Mouse (Mus musculus) kidney, postnatal 10 days (tissue): ENCODE measurements at regions not wholly inside any gene's neighbourhood (a gene's known extent, or its start where the extent isn't known, plus 50 kb on each side); places are given as distances from the start of the nearest gene placed in this dataset.

Experiments
- DNase-seq: peaks from one replicate; pipeline ENCODE4 v3.0.0; 2021; ENCODE audit warnings: mixed read lengths

DNA sequence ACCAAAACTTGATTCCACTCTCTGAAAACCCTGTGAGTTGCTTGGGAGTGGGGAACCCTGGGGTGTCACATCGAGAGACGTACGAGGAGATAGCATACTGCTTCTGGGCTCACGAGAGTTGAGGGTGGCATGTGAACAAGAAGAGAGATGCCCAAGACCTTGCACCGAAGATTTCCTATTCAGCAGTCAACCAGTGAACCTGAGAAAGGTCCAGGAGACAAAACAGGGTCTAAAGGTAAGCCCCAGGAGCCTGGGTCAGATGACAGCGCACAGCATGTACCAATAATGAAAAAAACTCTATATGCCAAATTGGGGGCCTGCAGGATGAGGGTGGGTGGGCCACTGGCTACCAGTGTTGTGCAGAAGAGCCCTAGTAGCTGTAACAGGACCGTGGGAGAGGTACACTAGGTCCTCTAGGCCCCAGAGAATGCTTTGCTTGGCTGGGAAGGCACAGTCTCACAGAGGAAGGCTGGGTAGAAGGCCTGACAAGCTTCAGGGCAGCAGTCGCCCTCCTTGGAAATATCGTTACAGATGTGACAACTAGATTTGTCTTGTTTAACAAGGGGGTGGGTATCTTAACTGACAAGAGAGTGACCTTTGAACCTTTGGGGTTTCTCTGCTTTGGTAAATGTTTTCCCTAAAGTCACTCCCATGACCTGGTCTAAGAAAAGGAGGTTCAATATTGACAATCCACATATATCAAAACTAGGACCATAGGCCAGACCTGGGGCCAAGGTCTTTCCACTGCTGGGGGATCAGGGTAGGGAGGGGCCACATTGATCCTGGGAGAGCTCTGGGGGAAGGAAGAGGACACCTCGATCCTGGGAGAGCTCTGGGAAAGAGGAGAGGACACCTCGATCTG, 93.1 kb downstream of the Zfp706 start:
- no peak for DNase-seq

GRCm38 (mm10) chr15:36913308-36913707, 94.3 kb downstream of the Zfp706 start:
- no peak for DNase-seq

GRCm38 (mm10) chr15:36910272-36910671, 97.3 kb downstream of the Zfp706 start:
- no peak for DNase-seq

DNA sequence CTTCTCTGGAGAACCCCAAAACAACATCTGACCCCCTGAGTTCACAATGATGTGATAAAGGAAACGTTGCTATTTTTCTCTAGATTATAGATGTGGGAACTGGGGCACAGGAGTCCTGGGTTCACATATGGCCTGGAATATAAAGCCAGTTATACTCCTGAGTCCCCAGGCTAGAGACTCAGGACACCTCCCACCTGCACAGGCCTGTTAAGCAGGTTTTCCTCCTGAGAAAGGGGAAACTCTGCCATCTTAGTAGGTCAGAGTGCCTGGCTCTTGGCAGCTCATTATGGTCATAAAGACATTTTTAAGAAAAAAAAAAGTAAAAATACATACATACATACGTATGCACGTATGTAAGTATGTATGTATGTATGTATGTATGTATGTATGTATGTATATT, 98.1 kb downstream of the Zfp706 start:
- no peak for DNase-seq

- DNase-seq, result no peak
Observed at GRCm38 (mm10) chr15:36906789-36907188, 100.8 kb downstream of the Zfp706 start.

GRCm38 (mm10) chr15:36906052-36906451, 101.5 kb downstream of the Zfp706 start:
- DNase-seq, result no peak

- DNase-seq, result no peak
Observed at GRCm38 (mm10) chr15:36903922-36904321, 103.7 kb downstream of the Zfp706 start.

DNA sequence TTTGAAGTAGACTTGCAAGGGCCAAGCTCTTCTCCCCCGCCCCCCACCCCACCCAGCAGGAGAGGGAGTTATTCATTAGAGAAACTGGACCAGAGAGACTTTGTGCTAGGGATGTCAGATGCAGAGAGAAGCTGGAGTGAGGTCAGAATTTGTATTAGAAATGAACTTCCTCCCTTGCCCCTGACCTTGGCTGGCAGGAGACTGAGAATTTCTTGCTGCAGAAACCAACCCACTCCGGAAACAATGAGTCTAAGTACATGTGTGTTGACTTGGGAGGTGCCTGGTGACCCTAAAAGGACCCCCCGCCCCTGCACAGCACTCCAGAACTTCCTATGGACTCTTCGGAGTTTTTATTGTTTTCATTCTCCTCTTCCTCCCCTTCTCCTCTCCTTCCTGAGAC, 104.3 kb downstream of the Zfp706 start:
- DNase-seq, result peak; percentile 50

DNA sequence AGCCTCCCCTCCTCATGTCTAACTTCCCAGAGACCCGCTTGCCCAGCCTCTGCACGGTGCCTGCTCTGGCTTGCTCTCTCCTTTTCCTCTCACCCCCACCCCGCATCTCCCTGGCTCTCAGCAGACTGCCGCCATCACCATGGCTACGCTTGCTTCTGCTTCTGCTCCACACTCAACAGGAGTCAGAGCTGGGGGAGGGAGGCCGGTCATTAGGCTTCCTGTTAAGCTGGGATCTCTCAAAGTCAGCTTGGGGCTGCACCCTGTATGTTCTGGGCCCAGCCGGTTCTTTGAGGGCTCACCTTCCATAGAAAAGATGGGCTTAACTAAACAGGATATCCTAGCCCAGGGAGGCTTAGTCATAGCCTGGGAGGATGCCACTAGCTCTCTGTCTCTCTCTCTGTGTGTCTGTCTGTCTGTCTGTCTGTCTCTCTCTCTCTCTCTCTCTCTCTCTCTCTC, 105.7 kb downstream of the Zfp706 start:
- peak; percentile 63 for DNase-seq

GRCm38 (mm10) chr15:36901350-36901749, 106.2 kb downstream of the Zfp706 start:
- DNase-seq, result no peak

DNA sequence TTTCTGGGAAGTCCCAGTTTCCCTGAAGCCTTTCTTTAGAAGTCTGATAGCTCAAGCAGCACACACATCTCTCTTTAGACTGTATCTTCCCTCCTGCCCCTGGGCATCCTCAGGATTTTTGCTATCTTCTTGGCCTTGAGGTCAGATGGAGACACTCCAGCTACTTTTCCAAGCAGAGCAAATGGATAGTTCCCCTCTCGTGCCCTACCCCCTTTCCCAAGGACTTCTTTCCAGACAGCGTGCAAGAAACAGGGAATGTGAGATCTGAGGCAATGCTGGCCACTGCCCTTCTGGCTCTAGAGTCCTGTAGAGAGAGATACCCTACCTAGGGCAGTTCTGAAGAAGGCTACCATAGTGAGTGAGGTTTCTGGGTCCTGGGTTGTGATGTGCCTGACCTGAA, 106.6 kb downstream of the Zfp706 start:
- DNase-seq, result no peak

DNA sequence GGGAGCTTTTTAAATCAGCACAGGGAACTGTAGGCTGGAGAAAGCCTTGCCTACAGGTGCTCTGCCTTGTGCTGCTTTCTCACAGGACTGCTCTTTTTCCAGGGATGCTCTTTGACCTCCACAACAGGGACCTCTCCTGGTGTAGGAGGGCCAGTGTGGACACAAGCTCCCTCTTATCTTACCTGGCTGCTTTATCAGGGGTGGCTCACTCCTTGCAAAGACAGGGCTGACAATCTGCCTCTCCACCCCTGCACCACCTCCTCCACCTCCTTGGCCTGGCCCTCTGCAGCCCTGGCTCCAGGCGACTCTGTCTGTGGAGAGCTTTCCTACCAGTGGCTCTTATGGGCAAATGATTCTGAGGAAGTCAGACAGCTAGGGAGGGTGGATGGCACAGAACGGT, 107.7 kb downstream of the Zfp706 start:
- DNase-seq, result no peak

DNA sequence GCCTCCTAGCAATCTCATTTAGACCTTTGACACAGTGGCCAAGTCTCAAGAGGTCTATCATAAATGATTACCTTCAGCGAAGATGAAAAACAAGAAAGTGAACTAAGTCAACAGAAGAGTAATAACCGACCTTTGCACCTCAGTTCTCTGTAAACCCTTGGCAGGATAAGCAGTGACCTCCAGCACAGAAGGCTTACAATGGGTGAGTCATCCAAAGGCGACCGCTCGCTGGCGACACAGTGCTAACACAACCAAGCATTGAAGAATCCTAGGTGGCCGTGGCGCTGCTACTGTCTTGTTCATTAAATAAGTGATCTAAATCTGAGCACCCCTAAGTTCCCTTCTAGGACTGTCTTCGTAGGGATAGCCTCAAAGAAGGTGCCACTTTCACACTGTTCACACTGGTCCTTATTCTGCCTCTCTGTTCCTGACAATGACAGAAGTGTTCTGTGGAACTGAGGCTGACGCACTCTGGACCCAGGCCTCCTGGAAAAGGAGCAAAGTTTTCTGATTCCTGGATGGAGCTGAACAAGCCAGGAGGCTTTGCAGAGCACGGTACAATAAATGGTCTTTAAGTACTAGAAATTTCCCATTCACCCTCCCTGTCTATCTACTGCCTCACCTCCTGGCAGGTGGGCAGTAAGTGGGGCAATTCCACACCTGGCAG, 108.6 kb downstream of the Zfp706 start:
- DNase-seq, result peak; percentile 41

DNA sequence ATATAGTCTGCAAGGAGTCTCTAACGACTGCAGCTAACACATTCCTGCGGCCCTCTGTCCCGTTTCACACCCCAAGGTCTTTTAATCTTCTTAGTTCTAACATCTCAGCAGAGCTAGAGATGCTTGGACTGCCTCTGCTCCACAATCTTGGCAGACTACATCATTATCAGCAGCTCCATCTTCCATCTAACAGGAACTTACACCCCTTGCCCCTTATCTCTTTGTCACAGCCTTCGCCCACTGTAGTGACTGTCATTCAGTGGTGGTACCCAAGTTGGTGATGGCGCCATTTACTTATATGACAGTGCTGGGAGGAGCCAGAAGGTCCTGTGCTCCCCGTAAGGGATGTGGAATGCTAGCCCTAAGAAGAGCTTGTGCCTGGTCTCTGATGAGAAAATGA, 109.2 kb downstream of the Zfp706 start:
- no peak for DNase-seq

DNA sequence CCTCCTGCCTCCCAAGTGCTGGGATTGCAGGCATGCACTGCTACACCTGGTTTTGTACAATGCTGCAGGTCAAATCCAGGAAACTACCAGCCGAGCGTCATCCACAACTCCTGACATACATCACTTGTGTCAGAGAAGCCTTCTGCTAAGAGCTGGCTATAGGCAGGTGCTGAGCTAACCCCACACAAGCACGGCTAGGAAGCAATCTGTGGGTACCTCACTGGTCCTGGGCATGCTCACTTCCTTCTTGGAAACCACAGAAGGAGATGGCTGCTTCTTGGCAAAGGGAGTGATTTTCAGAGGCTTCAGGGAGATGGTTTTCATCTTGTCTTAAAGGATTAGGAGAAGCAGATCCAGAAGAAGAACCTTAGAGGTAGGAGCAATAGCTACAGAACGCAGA, 111.3 kb downstream of the Zfp706 start:
- no peak for DNase-seq

DNA sequence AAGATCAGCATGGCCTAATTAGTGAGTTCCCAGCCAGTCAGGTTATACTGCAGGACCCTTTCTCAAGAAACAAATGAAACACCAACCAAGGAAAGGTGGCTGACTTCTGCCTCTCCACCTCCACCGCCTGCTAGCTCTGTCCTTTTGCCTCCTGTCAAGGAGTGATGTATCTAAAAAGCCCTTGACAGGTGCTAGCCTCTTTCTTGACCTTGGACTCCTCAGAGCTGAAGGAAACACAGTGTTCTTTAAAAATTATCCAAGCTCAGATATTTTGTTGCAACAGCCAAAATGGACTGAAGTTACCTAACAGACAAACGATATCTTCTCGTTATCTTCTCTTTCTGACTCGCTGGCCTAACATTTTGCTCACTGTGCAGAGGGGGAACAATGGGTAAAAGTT, 112.5 kb downstream of the Zfp706 start:
- no peak for DNase-seq

- peak; percentile 39 for DNase-seq
Observed at GRCm38 (mm10) chr15:36893407-36893969, 114.1 kb downstream of the Zfp706 start.

DNA sequence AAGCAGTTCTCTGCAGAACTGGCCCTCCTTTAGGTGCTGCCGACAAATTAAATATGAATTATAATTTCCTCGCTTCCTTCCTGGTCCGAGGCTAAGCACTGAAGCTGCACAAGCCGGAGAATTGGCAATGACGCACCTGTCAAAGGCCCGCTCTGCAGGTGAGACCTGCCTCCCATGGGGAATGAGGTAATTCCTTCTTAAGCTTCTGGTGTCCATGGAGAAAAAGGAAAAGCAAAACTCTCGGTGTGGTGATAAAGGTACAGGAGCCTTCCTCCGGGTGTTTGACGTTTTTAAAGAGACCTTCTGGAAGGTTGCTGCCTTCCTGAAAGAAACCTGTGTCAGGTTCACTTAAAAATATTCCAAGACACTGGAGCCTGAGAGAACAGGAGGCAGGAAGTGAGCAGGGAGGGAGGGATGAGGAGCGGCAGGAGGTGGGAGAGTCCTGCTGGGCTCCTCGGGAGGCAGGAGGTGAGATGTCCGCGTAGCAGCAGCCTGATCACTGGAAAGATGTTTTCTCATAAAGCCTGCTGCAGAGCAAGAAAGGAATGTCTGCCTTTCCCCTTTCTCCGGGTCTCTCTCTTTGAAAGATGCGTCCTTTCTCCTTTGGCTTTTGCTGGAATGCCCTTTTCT, 114.9 kb downstream of the Zfp706 start:
- no peak for DNase-seq

- DNase-seq, result no peak
Observed at GRCm38 (mm10) chr15:36891851-36892250, 115.7 kb downstream of the Zfp706 start.

- DNase-seq, result no peak
Observed at GRCm38 (mm10) chr15:36891296-36891695, 116.3 kb downstream of the Zfp706 start.

- no peak for DNase-seq
Observed at GRCm38 (mm10) chr15:36889072-36889471, 118.5 kb downstream of the Zfp706 start.

DNA sequence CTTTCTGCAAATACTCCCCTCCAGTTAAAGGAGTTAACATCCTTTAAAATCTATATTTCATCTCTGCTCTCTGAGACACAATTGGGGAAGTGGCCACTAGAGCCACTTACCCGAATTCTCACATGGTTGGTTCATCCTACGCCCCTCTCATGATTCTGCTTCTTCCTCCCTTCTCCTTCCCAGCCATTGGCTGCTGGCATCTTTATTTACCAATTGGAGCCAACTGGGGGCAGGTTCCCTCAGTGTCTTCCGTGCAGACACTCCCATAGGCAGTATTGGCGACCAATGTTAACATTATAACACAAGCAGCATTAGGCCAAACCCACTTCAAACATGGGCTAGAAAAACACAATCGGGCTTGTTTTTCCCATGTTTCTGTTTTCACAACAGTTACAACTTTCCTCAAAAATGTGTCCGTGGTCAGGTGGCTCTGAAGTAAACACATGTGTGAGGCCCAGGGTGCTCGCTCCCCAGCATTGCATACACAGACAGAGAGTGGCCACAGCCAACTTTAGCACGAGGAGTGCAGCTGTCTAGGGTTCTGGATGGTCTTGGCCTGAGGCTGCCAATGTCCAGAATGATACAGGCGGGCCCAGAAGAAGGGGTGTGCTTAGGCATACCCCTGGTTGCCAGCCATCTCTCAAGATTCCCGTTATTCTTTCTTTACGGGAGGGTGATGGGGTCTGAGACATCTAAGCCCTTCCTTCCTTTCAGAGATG, 119.1 kb downstream of the Zfp706 start:
- no peak for DNase-seq
